Mouse (Mus musculus) erythroblast, embryonic 14.5 days (primary cell): ENCODE measurements around the gene Rgs6. TPM values are rescaled to one million over a fixed set of nuclear protein-coding genes. Genes with fewer than 3 reads are reported as not detected.

Experiments
- H3K27me3 ChIP-seq: 2 replicates; pipeline ENCODE4 v1.6.1; 2012; ENCODE audit warnings: inconsistent platforms; ENCODE audit not compliant: control insufficient read depth
- H3K36me3 ChIP-seq: 2 replicates; pipeline ENCODE4 v1.6.1; 2012; ENCODE audit warnings: mild to moderate bottlenecking, inconsistent platforms; ENCODE audit not compliant: control insufficient read depth
- H3K4me1 ChIP-seq: 2 replicates; pipeline ENCODE4 v1.6.1; 2012; ENCODE audit warnings: inconsistent platforms; ENCODE audit not compliant: control insufficient read depth
- H3K4me3 ChIP-seq: replicated peaks from 2 replicates; pipeline ENCODE3; 2012; ENCODE audit warnings: moderate library complexity, mild to moderate bottlenecking, inconsistent platforms
- H3K9me3 ChIP-seq: 2 replicates; pipeline ENCODE4 v1.6.1; 2012; ENCODE audit warnings: low read length, inconsistent platforms, mixed read lengths; ENCODE audit not compliant: control insufficient read depth
- GATA1 ChIP-seq: IDR thresholded peaks from 2 replicates; pipeline ENCODE4 v1.6.1; 2012; ENCODE audit warnings: low read length, inconsistent platforms, mixed read lengths
- TAL1 ChIP-seq: IDR thresholded peaks from 3 replicates; pipeline ENCODE4 v1.6.1; 2012; ENCODE audit warnings: low read length, inconsistent platforms, mixed read lengths
- polyA plus RNA-seq: library from polyadenylated mRNA; stranded (reverse); fragments of >175 nt; gene quantifications from 2 replicates; pipeline ENCODE4 v1.2.3, GENCODE M21; 2012

Gene Rgs6
- polyA plus RNA-seq, 1 experiment: not detected

DNA sequence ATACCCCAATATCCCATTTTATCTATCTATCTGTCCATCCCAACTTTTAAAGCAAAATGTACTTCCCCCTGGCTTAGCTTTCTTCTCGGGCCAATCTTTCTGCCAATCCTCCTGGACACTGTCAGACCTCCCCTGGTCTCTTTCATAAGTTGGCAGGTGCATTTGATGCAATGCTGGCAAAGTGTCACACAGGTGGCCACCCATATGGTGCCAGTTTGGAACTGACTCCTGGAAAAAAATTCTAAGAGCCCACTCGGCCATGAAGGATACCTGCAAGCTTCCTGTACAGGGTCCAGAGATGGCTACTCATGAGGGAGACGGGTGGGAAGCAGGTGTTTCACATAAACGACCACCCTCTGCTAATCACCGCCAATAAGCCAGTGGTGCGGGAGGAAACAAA, 592.5 kb downstream of the Rgs6 start:
- Histone ChIP-seq H3K9me3 (no peaks in the 10 kb centered on the region), H3K4me3 (no peak overlapping the region), H3K4me1 (no peaks in the 10 kb centered on the region), H3K36me3 (no peaks in the 10 kb centered on the region), H3K27me3 (peaks cover 4% of the 10 kb centered on the region; the same call in 1 of the 2 replicates)
- TF ChIP-seq GATA1: no peak
- no peak for TF ChIP-seq TAL1

DNA sequence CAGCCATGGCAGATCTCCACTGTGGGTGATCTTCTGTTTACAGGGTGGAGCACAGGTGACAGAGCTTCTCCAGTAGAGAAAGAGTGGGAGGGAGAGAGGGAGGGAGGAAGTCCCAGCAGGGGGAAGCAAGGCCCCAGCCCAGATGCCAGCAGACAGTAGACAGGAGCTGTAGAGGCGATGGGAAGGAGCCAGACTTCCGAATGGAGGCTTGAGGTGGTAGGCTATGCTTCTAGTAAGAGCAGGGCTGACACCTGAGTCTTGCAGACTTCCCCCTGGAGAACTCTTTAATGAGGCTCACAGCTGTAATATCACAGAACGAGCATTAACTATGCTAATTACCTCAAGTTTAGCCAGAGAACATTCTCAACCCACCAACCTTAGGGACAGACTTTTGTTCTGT, 613.6 kb downstream of the Rgs6 start:
- Histone ChIP-seq H3K4me3 (no peak overlapping the region), H3K36me3 (no peaks in the 10 kb centered on the region), H3K4me1 (no peaks in the 10 kb centered on the region), H3K9me3 (no peaks in the 10 kb centered on the region), H3K27me3 (no peaks in the 10 kb centered on the region)
- TF ChIP-seq GATA1: no peak
- TF ChIP-seq TAL1: no peak

DNA sequence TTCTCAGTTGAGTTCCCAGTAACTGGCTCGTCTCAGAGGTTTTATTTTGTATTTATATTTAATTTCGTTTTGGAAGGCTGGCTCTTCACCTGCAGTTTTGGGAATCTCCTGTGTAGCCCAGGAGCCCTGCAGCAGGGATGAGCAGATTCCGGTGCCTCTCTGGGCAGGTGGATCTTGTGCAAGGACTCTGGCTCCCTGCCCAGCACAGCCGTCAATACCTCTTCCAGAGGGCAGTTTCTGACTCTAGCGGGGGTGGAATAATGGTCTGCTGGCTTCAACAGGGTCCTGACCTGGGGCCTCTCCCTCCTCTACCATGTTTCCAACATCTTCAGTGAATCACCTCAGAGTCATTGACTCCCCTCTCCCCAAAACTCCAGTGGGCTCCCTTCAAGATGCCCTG, 616.3 kb downstream of the Rgs6 start:
- H3K4me3 ChIP-seq: no peak overlapping the region
- H3K4me1 ChIP-seq: no peaks in the 10 kb centered on the region
- no peaks in the 10 kb centered on the region for H3K9me3 ChIP-seq
- peaks cover 3% of the 10 kb centered on the region; the same call in 1 of the 2 replicates for H3K27me3 ChIP-seq
- H3K36me3 ChIP-seq: no peaks in the 10 kb centered on the region
- no peak for TF ChIP-seq GATA1
- TF ChIP-seq TAL1: no peak

DNA sequence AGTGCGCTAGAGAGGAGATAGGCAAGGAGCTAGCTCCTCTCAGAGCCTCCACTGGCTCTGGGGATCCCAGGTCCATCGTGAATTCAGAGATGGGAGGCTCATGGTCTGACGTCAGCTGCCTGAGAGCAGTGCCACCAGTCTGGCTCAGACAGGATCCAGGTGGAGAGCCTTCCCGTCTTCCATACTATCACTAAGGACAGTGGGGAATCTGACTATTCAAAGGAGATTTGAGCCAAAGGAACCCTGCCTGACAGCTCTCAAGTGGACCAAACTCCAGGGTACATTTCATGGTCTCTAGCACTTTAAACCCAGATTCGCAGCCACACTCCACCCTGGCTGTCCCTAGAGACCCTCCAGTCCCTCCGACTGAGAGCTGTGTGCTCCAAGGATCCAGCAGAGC, 618.8 kb downstream of the Rgs6 start:
- H3K9me3 ChIP-seq: no peaks in the 10 kb centered on the region
- H3K27me3 ChIP-seq: peaks cover 3% of the 10 kb centered on the region; the same call in 1 of the 2 replicates
- H3K4me1 ChIP-seq: no peaks in the 10 kb centered on the region
- no peak for TF ChIP-seq TAL1
- H3K4me3 ChIP-seq: no peak overlapping the region
- H3K36me3 ChIP-seq: no peaks in the 10 kb centered on the region

DNA sequence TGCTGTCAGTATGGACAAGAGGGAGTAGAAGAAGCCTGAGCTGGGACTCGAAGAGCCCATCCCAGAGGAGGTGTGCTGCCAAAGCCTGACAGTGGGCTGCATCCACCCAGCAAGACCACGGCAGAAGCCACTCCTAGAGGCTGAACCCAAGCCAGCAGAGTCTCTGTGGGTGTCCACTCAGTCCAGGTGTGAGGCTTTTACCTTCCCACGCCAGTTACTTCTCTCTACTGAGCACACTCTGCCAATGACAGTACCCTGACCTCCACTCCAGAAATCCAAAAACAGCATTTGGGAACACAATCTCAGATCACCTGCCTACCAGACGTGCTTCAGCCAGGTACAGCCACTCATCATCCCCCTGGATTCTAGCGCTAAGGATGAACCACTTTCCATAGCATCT, 619.4 kb downstream of the Rgs6 start:
- Histone ChIP-seq H3K9me3 (no peaks in the 10 kb centered on the region), H3K4me1 (no peaks in the 10 kb centered on the region), H3K36me3 (no peaks in the 10 kb centered on the region), H3K4me3 (no peak overlapping the region), H3K27me3 (peaks cover 3% of the 10 kb centered on the region; the same call in 1 of the 2 replicates)
- no peak for TF ChIP-seq GATA1
- no peak for TF ChIP-seq TAL1

DNA sequence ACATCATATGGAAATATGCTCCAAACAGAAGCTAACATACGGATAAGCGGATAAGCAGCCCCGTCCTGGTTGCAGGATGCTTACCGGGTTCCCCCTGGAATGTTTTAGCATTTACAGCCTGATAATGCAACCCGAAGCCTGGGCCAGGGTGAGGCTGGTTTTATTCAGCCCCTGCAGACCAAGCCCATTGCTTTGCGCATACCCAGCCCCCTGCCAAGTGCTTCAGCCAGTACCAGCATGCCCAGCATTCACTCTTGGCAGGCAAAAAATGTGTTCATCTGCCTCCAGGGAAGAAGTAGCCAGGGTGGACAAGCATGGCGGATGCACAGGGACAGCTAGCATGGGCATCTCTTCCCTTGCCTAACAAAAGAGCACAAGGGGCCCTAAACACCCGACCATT, 619.9 kb downstream of the Rgs6 start:
- peaks cover 3% of the 10 kb centered on the region; the same call in 1 of the 2 replicates for H3K27me3 ChIP-seq
- H3K9me3 ChIP-seq: no peaks in the 10 kb centered on the region
- H3K4me3 ChIP-seq: no peak overlapping the region
- H3K36me3 ChIP-seq: no peaks in the 10 kb centered on the region
- H3K4me1 ChIP-seq: no peaks in the 10 kb centered on the region
- TF ChIP-seq GATA1 (no peak), TAL1 (no peak)

DNA sequence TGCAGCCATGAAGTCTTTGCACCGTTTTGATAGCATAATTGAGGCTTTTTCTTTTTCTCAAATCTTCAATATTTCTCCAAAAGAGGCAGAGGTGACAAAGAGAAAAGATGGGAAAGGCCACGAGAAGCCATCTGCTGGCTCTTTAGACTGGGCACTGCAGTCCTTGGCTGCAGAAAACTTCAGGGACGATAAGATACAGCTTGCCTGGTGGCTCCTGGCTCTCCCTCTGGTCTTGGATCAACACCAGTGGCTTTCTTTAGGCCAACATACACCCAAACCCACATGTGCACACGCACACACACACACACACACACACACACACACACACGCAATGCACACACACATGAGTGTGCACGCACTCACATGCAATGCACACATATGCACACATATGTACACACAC, 620.7 kb downstream of the Rgs6 start:
- no peaks in the 10 kb centered on the region for H3K9me3 ChIP-seq
- no peaks in the 10 kb centered on the region for H3K36me3 ChIP-seq
- H3K4me3 ChIP-seq: no peak overlapping the region
- TF ChIP-seq GATA1: no peak
- no peak for TF ChIP-seq TAL1
- H3K4me1 ChIP-seq: no peaks in the 10 kb centered on the region
- H3K27me3 ChIP-seq: peaks cover 3% of the 10 kb centered on the region; the same call in 1 of the 2 replicates

DNA sequence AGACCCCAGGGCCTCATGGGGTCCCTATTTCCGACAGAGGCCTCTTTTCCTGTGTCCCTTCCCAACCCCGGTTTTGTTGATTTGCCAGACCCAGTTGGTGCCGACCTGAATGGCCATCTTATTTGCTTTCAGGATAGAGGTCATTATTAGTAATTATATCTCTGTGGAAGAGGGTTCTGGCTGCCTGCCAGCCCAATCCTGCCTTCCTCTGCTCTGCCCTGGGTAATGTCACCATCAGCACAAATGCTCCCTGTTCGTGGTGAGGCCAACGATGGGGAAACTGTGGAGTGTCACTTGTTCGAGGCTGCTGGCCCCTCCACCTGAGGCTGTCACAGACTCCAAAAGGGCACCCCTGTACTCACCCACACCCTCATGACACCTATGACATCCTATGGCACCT, 621.4 kb downstream of the Rgs6 start:
- Histone ChIP-seq H3K27me3 (peaks cover 3% of the 10 kb centered on the region; the same call in 1 of the 2 replicates), H3K36me3 (no peaks in the 10 kb centered on the region), H3K9me3 (no peaks in the 10 kb centered on the region), H3K4me3 (no peak overlapping the region), H3K4me1 (no peaks in the 10 kb centered on the region)
- TF ChIP-seq TAL1 (no peak), GATA1 (no peak)

DNA sequence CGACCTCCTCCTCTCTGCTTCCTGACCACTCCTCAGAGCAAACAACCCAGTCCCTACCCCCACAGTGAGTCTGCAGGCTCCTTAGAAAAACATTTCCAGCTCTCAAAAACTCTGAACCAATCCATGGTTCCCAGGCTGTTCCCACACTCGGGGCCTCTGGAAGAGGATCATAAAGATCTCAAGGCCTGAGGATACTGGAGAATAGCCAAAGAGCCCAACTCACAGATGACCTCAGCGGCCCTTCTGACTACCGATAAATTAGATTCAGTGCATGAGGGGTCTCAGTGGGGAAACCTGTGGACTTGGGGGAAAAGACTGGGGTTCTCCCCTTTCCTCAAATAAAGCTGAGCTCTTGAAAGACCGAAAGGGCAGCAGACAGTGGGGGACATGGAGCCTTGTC, 622.2 kb downstream of the Rgs6 start:
- H3K27me3 ChIP-seq: peaks cover 3% of the 10 kb centered on the region; the same call in 1 of the 2 replicates
- H3K4me3 ChIP-seq: no peak overlapping the region
- H3K36me3 ChIP-seq: no peaks in the 10 kb centered on the region
- no peaks in the 10 kb centered on the region for H3K4me1 ChIP-seq
- no peak for TF ChIP-seq GATA1
- TF ChIP-seq TAL1: no peak
- H3K9me3 ChIP-seq: no peaks in the 10 kb centered on the region

DNA sequence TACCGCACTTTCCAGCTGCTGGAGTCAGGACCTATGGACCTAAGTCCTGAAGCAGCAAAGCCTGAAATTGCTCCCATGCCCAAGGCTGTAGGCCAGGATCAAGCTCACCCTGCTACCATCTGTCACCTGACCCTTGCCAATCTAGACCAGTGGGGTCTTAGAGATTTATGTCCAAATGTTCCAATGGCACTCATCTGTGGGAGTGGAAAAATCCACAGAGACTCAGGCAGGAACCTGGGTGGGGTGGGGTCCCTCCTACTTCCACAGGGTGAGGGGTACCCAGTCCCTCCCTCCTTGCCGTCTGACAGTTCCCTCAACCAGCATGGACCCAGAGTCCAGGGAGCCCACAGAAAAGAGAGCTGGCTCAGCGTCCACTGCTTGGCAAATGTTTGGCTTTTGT, 622.6 kb downstream of the Rgs6 start:
- Histone ChIP-seq H3K36me3 (no peaks in the 10 kb centered on the region), H3K4me1 (no peaks in the 10 kb centered on the region), H3K4me3 (no peak overlapping the region), H3K9me3 (no peaks in the 10 kb centered on the region), H3K27me3 (peaks cover 3% of the 10 kb centered on the region; the same call in 1 of the 2 replicates)
- no peak for TF ChIP-seq TAL1
- no peak for TF ChIP-seq GATA1
